Mouse (Mus musculus): ENCODE data around the gene Rpap1. TPM values are rescaled to one million over a fixed set of nuclear protein-coding genes. Genes with fewer than 3 reads are reported as not detected.

Gene Rpap1
- polyA plus RNA-seq, 1 experiment, result 13.7 TPM

DNA sequence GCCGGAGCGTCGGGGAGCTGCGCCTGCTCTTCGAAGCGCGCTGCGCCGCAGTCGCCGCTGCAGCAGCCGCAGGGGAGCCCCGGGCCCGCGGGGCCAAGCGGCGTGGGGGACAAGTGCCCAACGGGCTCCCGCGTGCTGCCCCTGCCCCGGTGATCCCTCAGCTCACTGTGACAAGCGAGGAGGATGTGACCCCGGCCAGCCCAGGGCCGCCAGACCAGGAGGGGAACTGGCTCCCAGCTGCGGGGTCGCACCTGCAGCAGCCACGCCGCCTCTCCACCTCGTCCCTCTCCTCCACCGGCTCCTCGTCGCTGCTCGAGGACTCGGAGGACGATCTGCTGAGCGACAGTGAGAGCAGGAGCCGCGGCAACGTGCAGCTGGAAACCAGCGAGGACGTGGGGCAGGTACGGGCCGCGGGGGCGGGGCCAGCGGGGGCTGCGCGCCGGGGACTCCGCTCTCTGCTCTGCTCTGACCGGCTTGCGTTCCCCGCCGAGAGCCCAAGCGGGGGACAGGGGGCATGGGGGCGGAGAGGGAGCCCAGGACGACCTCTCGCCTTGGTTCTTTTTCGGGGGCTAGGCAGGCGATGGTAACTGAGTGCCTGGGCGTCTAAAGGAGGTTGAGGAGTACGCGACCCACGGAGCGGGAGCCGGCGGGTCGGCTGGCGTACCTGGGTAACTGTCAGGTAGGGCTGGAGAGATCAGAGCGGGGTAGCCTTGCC lies 44.7 kb downstream of the Rpap1 start:
- H3K4me2 ChIP-seq (ENCODE audit: low read depth), result peak overlapping the region; percentile 92
- peak overlapping the region; percentile 1 for H3ac ChIP-seq (ENCODE audit: control insufficient read depth, insufficient read length)
- peaks cover 6% of the 10 kb centered on the region for H3K27me3 ChIP-seq (ENCODE audit: control insufficient read depth, insufficient read depth, insufficient read length)
- H3K79me2 ChIP-seq (ENCODE audit: control insufficient read depth, insufficient read depth), result no peaks in the 10 kb centered on the region
- peak overlapping the region; percentile 25 for H3K4me3 ChIP-seq
- TF ChIP-seq CEBPB (IDR thresholded peaks at IDR 0.05; ENCODE audit: insufficient read depth, poor library complexity, severe bottlenecking) (no peak), POLR2A (IDR thresholded peaks at IDR 0.05; ENCODE audit: insufficient read length, low read depth) (no peak), SRF (IDR thresholded peaks at IDR 0.05; ENCODE audit: control insufficient read depth, insufficient read length, low read depth) (no peak), MYOG (IDR thresholded peaks at IDR 0.05; ENCODE audit: control insufficient read depth in 1 of 3, insufficient read depth in 1 of 3, insufficient read length in 2 of 3, low read depth in 2 of 3) (no peak), TCF12 (IDR thresholded peaks at IDR 0.05; ENCODE audit: insufficient read depth, poor library complexity, severe bottlenecking) (no peak), MAX (IDR thresholded peaks at IDR 0.05; ENCODE audit: low read depth) (no peak), USF1 (IDR thresholded peaks at IDR 0.05; ENCODE audit: low read depth) (no peak), POLR2AphosphoS2 (IDR thresholded peaks at IDR 0.05; ENCODE audit: insufficient read length, low read depth) (no peak), E2F4 (IDR thresholded peaks at IDR 0.05; ENCODE audit: insufficient read depth) (no peak), TCF3 (IDR thresholded peaks at IDR 0.05; ENCODE audit: insufficient read length, low read depth) (no peak)
- no peaks in the 10 kb centered on the region for H3K36me3 ChIP-seq (ENCODE audit: control insufficient read depth, insufficient read depth)

DNA sequence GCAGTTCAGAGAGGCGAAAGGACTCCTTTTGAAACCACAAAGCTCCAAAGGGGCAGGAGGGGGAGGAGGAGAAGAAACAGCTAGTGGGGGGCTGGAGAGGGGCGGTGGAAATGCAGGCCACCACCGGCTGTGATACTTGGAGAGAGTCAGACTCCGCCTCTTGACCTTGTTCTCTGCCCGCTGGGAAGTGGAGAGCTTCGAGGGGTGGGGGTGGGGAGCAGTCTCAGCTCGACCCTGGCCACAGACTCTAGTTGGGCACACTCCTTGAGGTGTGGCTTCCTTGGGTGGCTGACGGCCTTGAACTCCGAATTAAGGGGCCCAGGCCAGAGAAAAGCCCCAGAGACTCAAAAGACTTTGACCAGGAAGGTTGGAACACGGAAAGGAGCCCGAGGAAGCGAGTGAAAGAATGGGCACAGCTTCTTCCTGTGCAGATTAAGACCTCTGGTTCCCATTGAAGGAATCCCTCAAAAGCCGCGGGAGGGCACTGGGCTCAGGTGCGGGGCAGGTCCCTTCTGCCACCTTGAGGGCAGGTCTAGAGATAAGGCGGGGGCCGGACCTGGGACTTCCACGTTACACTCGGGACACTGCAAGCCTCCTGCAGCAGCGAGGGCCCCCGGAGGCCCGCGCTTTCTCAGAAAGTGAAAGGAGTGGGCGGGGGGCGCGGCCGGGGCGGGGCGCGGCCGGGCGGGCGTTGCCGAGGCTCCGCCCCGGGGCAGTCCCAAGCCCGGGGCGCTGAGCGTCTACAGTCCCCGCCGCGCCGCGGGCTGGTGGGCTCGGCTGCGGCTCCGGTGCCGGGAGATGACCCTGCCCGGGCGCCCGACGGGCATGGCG lies 45.5 kb downstream of the Rpap1 start, which contains the start of gene Itpka:
Itpka (plus strand) TSS at position 757 of the 831 bp plus-strand sequence.
- Histone ChIP-seq H3K36me3 (ENCODE audit: control insufficient read depth, insufficient read depth) (no peaks in the 10 kb centered on the region), H3K79me2 (ENCODE audit: control insufficient read depth, insufficient read depth) (no peaks in the 10 kb centered on the region), H3K4me2 (ENCODE audit: low read depth) (peak within 1 kb of the TSS; percentile 92), H3K27me3 (ENCODE audit: control insufficient read depth, insufficient read depth, insufficient read length) (peaks cover 6% of the 10 kb centered on the region), H3ac (ENCODE audit: control insufficient read depth, insufficient read length) (peak within 1 kb of the TSS; percentile 1), H3K4me3 (peak within 1 kb of the TSS; percentile 25)
- TF ChIP-seq POLR2A (IDR thresholded peaks at IDR 0.05; ENCODE audit: insufficient read length, low read depth) (peak; percentile 23), MYOD1 (IDR thresholded peaks at IDR 0.05; ENCODE audit: control insufficient read depth in 1 of 3, insufficient read length in 2 of 3, low read depth in 2 of 3) (no peak)

DNA sequence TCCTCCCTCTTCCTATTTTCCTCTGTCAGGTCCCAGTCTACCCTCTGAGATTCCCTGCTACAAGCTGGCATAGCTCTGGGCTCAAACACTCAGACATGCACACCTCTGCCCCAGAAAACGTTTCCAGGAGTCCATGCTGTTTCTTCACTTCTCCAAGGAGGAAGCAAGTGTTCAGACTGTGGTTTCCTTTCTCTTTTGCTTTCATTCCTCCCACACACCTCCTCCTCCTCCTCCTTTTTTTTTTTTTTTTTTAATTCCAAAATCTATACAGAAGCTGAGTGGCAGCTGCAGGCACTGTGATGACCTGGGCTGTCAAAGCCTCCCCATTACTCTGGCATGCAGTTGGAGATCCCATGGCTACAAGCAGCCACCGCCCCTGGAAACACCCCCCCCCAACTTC lies 46.8 kb downstream of the Rpap1 start:
- no peak overlapping the region for H3ac ChIP-seq (ENCODE audit: control insufficient read depth, insufficient read length)
- H3K4me2 ChIP-seq (ENCODE audit: low read depth), result no peak overlapping the region
- H3K79me2 ChIP-seq (ENCODE audit: control insufficient read depth, insufficient read depth), result no peaks in the 10 kb centered on the region
- no peak overlapping the region for H3K4me3 ChIP-seq
- no peaks in the 10 kb centered on the region for H3K36me3 ChIP-seq (ENCODE audit: control insufficient read depth, insufficient read depth)
- peaks cover 6% of the 10 kb centered on the region for H3K27me3 ChIP-seq (ENCODE audit: control insufficient read depth, insufficient read depth, insufficient read length)
- TF ChIP-seq CEBPB (IDR thresholded peaks at IDR 0.05; ENCODE audit: insufficient read depth, poor library complexity, severe bottlenecking) (no peak), TCF12 (IDR thresholded peaks at IDR 0.05; ENCODE audit: insufficient read depth, poor library complexity, severe bottlenecking) (no peak), REST (IDR thresholded peaks at IDR 0.05; ENCODE audit: insufficient read depth, insufficient read length) (no peak), MYOG (IDR thresholded peaks at IDR 0.05; ENCODE audit: control insufficient read depth in 1 of 3, insufficient read depth in 1 of 3, insufficient read length in 2 of 3, low read depth in 2 of 3) (no peak), SRF (IDR thresholded peaks at IDR 0.05; ENCODE audit: control insufficient read depth, insufficient read length, low read depth) (no peak), POLR2A (IDR thresholded peaks at IDR 0.05; ENCODE audit: insufficient read length, low read depth) (no peak), MAX (IDR thresholded peaks at IDR 0.05; ENCODE audit: low read depth) (no peak), E2F4 (IDR thresholded peaks at IDR 0.05; ENCODE audit: insufficient read depth) (no peak), TCF3 (IDR thresholded peaks at IDR 0.05; ENCODE audit: insufficient read length, low read depth) (no peak)

DNA sequence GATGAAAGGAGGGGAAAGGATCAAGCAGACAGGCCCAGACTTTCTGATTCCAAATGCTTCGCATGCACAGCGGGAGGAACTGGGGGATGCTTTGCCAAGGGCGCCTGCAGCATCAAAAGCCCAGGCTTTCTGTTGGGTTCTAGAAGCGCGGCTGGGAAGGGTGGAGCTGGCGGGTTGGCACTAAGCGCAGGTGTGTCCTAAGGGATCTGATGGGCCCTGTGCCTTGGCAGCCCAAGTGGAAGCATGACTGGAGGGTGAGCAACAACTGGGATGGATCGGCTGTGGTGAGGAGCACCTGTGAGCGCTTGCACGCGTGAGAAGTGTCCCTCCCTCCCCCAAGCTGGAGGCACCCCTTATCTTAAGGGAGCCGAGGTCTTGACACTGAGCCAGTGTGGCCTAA lies 50.2 kb downstream of the Rpap1 start:
- no peak overlapping the region for H3K4me2 ChIP-seq (ENCODE audit: low read depth)
- peaks cover 5% of the 10 kb centered on the region for H3K36me3 ChIP-seq (ENCODE audit: control insufficient read depth, insufficient read depth)
- no peaks in the 10 kb centered on the region for H3K27me3 ChIP-seq (ENCODE audit: control insufficient read depth, insufficient read depth, insufficient read length)
- H3ac ChIP-seq (ENCODE audit: control insufficient read depth, insufficient read length), result no peak overlapping the region
- TF ChIP-seq CEBPB (IDR thresholded peaks at IDR 0.05; ENCODE audit: insufficient read depth, poor library complexity, severe bottlenecking), result no peak
- TF ChIP-seq MYOD1 (IDR thresholded peaks at IDR 0.05; ENCODE audit: control insufficient read depth in 1 of 3, insufficient read length in 2 of 3, low read depth in 2 of 3), result no peak
- no peak for TF ChIP-seq POLR2A (IDR thresholded peaks at IDR 0.05; ENCODE audit: insufficient read length, low read depth)
- TF ChIP-seq POLR2AphosphoS2 (IDR thresholded peaks at IDR 0.05; ENCODE audit: insufficient read length, low read depth), result no peak
- no peak for TF ChIP-seq MAX (IDR thresholded peaks at IDR 0.05; ENCODE audit: low read depth)
- TF ChIP-seq SRF (IDR thresholded peaks at IDR 0.05; ENCODE audit: control insufficient read depth, insufficient read length, low read depth), result no peak
- no peak for TF ChIP-seq E2F4 (IDR thresholded peaks at IDR 0.05; ENCODE audit: insufficient read depth)
- no peak for TF ChIP-seq USF1 (IDR thresholded peaks at IDR 0.05; ENCODE audit: low read depth)
- no peak for TF ChIP-seq TCF12 (IDR thresholded peaks at IDR 0.05; ENCODE audit: insufficient read depth, poor library complexity, severe bottlenecking)
- no peak for TF ChIP-seq MYOG (IDR thresholded peaks at IDR 0.05; ENCODE audit: control insufficient read depth in 1 of 3, insufficient read depth in 1 of 3, insufficient read length in 2 of 3, low read depth in 2 of 3)
- no peak for TF ChIP-seq TCF3 (IDR thresholded peaks at IDR 0.05; ENCODE audit: insufficient read length, low read depth)
- TF ChIP-seq REST (IDR thresholded peaks at IDR 0.05; ENCODE audit: insufficient read depth, insufficient read length), result no peak
- no peaks in the 10 kb centered on the region for H3K79me2 ChIP-seq (ENCODE audit: control insufficient read depth, insufficient read depth)
- H3K4me3 ChIP-seq, result no peak overlapping the region

Data from myocyte (in vitro differentiated cells).